Mouse (Mus musculus) cerebellum, postnatal 4 days (tissue): ENCODE results near the gene Ccdc88a.

Experiments used
- DNase-seq, 2 experiments: peaks; one replicate each; pipeline ENCODE4 v3.0.0; 2022; ENCODE audit warnings: low spot score in 2 of 2, mixed read lengths in 1 of 2

Ccdc88a gene

DNA sequence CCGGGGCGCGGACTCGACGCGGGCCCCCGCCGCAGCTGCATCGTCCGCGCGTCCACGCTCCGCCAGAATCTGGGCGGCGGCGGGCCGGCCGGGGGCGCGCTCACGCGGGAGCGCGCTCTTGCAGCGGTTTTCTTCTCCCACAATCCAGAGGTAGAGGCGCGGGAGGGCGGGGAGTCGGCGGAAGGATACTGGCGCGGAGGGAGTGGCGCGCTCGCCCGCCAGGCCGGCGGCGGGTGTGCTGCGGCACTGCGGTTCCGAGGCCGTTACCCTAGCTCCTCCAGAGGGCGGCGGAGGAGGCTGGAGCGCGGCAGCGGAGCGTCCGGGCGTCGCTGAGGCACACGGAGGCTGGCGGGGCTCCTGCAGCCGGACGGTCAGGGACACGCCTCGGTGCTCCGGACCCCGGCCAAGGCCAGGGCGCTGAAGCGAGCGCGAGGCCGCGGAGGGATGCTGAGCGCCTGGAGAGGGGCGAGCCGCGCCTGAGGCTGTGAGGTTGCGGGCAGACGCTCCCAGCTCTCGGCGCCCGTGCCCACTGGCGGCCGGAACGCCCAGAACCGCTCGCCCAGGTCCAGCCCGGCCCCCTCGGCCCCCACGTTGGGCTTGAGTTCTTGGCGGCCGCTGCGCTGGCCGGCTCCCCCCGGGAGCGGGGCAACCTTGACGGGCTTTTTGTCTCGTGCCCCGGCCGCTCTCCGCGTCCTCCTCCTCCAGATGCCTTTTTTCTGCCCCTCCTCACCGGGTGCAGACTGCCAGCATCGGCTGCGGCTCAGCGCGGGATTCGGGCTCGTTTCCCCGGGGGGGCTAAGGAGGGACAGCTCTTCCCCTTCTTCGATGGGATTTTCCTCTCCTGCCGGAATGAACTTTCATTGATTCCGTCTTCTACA, at the start of gene Ccdc88a:
Gene Ccdc88a (plus strand): TSS at position 263 of the 878 bp plus-strand sequence.
- peak; percentile 96 to 99 for DNase-seq

GRCm38 (mm10) chr11:29335505-29335904, 38.0 kb upstream of the Ccdc88a start:
- DNase-seq = no peak

GRCm38 (mm10) chr11:29341259-29341658, 32.2 kb upstream of the Ccdc88a start:
- DNase-seq = no peak

- DNase-seq = no peak
Measured at GRCm38 (mm10) chr11:29344891-29345657, 28.4 kb upstream of the Ccdc88a start.

GRCm38 (mm10) chr11:29345673-29346286, 27.7 kb upstream of the Ccdc88a start:
- no peak for DNase-seq

DNA sequence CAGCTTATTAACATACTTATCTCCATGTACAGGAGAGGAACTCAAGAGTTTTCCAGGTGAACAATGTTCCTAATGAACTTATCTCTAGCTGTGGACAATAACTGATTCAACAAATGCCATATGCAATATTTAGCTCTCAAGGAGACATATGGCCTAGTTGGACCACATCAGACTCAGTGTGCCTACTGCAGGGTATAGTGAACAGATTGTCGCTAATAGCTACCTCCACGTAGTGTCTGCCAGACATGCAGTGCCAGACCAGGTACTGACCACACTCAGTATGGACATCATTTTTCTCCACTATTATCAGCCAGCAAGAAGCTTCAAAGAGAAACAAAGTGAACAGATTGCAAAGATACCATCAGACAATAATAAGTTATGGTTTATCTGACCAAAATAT, 22.6 kb upstream of the Ccdc88a start:
- DNase-seq = no peak

DNA sequence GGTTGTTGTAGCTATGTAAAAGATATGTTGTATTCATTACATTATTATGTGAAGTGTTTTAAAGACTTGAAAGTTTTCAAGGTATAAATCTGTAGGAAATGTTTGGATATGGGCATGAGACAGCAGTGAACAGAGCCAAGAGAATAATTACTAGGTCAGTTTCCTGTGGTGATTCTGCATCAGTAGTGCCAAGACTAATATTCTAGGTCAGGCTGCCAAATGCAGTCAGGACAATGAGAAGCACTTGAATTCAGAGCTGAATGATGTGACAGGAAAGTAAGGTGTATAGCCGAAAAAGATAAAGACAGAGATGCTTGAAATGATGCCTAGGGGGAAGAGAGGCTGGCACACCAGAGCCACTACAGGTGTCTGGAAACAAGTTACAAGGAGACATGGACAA, 21.2 kb upstream of the Ccdc88a start:
- DNase-seq = no peak

- no peak for DNase-seq
Measured at GRCm38 (mm10) chr11:29368161-29368560, 5.3 kb upstream of the Ccdc88a start.

- no peak for DNase-seq
Measured at GRCm38 (mm10) chr11:29373050-29373395, 435 bp upstream of the Ccdc88a start.

DNA sequence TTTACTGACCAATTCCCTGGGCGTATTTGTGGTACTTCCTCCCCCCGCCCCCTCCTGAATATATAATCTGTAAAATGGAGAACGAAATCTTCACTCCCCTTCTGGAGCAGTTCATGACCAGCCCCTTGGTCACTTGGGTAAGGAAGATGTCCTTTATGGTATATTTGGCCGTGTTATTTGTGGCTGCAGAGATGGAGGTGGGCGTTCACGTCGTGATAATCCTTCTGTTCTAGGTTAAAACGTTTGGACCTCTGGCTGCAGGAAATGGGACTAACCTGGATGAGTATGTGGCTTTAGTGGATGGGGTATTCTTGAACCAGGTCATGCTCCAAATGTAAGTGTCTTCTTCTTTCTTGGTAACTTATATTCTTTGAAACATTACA, 807 bp downstream of the Ccdc88a start:
- DNase-seq = no peak

GRCm38 (mm10) chr11:29376635-29377034, 3.2 kb downstream of the Ccdc88a start:
- DNase-seq = no peak

- no peak for DNase-seq
Measured at GRCm38 (mm10) chr11:29378751-29379150, 5.3 kb downstream of the Ccdc88a start.

- no peak for DNase-seq
Measured at GRCm38 (mm10) chr11:29383493-29383892, 10.0 kb downstream of the Ccdc88a start.

DNA sequence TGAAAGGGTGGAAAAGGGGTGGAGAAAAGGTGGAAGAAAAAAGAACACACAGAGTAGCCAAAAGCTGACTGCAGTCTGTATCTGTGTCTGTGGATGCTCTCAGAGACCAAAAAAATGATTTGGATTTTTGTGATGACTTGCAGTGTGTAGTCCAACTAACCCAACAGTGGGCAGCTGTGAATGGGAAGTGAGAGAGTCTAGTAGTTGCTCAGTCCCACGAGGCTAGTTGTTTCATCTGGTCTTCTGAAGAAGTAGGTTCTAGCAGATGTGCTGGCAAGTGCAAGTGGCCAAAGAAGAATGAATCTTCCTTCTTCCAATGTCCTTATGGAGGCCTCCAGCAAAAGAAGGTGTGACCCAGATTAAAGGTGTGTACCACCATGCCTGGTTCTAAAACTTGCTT, 10.5 kb downstream of the Ccdc88a start:
- DNase-seq = no peak

- DNase-seq = no peak
Measured at GRCm38 (mm10) chr11:29384617-29385016, 11.2 kb downstream of the Ccdc88a start.

- DNase-seq = no peak
Measured at GRCm38 (mm10) chr11:29389913-29390312, 16.5 kb downstream of the Ccdc88a start.

- DNase-seq = no peak
Measured at GRCm38 (mm10) chr11:29395135-29395746, 21.8 kb downstream of the Ccdc88a start.

GRCm38 (mm10) chr11:29400374-29400773, 26.9 kb downstream of the Ccdc88a start:
- no peak for DNase-seq

GRCm38 (mm10) chr11:29406292-29406691, 32.8 kb downstream of the Ccdc88a start:
- DNase-seq = no peak

DNA sequence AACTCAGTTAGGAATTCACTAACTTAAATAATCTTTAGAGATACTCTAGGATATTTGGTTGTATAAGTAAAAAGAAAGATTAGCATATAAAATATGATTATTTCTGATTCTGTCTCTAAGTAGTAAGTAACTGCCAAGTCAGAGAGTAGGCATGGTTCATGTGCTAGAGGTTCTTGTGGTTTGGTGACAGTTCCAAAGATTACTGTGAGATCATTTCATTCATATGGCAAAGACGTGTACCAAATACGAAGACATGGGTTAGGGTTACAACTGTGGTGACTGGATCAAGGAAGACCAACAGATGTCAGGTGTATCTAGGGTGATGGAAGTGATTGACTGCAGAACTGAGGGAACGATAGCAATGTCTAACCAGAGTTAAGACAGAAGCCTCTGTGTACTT, 50.0 kb downstream of the Ccdc88a start:
- DNase-seq = no peak

DNA sequence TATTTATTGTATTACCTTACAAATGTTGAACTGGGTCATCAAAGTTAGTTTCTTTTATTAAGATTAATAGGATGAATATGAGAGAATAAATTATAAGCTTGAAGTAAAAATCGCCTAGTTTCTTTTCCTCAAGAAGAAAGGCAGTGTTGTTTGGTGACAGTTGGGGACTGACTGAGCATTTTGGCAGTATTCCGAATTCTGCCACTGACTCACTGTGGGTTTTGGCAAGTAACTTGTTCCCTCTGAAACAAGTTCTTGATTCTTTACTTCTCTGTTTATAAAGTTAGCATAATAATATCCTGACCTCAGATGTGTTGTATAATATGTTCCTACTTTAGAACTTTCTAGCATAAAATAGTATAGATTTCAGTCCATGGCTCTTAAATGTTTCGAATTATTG, 55.3 kb downstream of the Ccdc88a start:
- peak in 1 of 2 experiments; percentile 11 for DNase-seq

GRCm38 (mm10) chr11:29431011-29431410, 57.6 kb downstream of the Ccdc88a start:
- no peak for DNase-seq
